Mouse (Mus musculus) spleen, adult 18-20 months (tissue): Measurements from ENCODE around the gene Sh3gl2.

Source experiments
- DNase-seq, 2 experiments: peaks; one replicate each; pipeline ENCODE4 v3.0.0; 2022; ENCODE audit warnings: mixed read lengths in 2 of 2

Gene Sh3gl2

DNA sequence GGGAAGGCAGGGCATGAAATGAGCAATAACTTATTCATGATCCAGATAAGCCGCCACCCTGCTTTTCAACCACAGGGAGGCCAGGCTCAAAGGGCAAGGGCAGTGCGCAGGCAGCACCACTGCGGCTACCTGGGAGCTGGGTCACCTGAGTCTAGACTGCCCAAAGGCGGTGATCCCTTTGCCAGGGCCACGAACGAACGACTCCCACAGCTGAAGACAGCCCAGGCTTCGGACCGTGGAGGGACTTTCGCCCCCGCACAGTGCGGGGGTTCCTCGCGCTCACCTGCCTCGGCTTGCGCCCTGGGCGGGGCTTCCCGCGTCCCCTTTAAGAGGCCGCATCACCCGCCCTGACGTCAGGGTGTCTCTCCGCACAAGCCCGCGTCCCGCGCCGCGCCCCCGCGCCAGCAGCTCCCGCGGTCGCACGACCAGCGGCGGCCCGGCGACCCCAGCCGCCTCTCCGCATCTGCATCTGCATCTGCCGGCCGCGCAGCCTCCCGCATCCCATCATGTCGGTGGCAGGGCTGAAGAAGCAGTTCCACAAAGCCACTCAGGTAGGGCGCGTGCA lies at the start of gene Sh3gl2:
TSS of gene Sh3gl2 (plus strand) at position 56 of the 565 bp plus-strand sequence.
- no peak for DNase-seq

- DNase-seq = no peak
These were observed 43.8 kb upstream of the Sh3gl2 start for GRCm38 (mm10) chr4:85161156-85161555.

GRCm38 (mm10) chr4:85162468-85163312 lies 42.2 kb upstream of the Sh3gl2 start:
- no peak for DNase-seq

DNA sequence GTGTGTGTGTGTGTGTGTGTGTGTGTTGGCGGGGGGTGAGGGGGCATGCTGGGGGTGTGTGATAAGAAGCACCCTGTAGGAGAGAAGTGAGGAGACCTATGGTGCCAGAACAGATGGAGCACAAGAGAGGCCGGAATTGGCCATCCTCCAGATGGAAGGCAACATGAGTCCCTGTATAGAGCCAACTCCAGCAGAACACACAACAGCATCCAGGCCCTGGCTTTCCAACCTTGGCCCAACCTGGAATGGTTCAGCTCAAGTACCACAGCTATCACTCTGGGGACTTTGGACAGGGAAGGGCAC lies 41.7 kb upstream of the Sh3gl2 start:
- no peak for DNase-seq

- DNase-seq = no peak
These were observed 36.9 kb upstream of the Sh3gl2 start for GRCm38 (mm10) chr4:85168001-85168400.

DNA sequence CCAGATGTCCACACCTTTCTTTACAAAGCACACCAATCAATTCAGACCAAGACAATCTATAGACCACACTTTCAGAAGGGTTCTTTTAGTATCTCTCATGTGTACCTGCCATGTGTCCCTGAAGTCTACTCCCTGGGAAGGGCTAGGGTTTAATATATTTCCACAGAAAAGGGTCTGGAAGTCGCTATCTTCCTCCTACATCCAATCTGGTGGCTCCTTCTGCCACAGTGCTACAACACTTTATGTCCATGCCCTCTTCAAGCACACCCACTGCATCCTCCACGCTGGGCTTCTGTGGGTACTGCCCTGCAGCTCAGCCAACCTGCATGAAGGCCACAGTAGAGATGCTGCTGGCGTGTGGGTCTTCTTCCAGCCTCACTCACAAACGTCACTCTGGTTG lies 29.5 kb upstream of the Sh3gl2 start:
- DNase-seq = no peak

- no peak for DNase-seq
These were observed 26.4 kb upstream of the Sh3gl2 start for GRCm38 (mm10) chr4:85178394-85179051.

GRCm38 (mm10) chr4:85186011-85186410 lies 18.9 kb upstream of the Sh3gl2 start:
- DNase-seq = no peak

DNA sequence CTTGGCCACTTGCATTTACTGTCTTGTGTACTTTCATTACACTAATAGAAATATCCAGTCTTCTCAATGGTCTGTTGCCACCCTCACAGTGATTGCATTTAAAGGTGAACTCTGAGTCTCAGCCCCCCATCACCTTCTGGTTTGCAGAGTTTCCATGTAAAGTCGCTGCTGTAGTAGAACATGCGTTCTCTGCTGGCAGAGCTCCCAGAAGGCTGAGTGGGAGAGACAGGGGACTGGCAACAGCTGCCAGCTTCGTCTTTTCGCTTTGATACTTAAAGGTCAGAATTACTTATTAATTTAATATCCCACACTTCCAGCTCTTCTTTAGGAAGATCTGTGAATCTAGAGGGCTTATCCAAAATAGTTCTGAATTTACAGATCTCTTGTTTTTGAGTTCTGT lies 8.7 kb upstream of the Sh3gl2 start:
- DNase-seq = no peak

GRCm38 (mm10) chr4:85198431-85198830 lies 6.5 kb upstream of the Sh3gl2 start:
- no peak for DNase-seq

DNA sequence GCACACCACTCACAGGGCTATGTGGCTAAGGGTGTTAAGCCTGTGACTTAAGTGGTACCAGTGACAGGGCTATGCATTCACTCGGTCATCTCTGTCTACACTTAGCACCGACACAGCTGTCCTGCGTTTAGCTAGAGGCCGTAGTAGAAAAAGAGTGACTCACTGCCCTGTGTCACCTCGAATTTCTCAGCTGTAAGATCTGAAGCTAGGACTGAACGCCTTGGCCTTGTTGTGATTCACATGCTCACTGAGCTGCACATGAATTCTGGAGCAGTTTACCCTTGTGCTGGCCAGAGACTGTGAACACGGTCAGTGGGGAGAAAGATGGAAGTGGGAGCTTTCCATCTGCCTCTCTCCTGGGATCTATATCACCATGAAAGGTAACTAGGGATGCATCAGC lies 2.3 kb upstream of the Sh3gl2 start:
- DNase-seq = no peak

GRCm38 (mm10) chr4:85205636-85206211 lies 798 bp downstream of the Sh3gl2 start:
- DNase-seq = no peak

GRCm38 (mm10) chr4:85206675-85207400 lies 1.9 kb downstream of the Sh3gl2 start:
- DNase-seq = no peak

GRCm38 (mm10) chr4:85207515-85207914 lies 2.6 kb downstream of the Sh3gl2 start:
- DNase-seq = no peak

DNA sequence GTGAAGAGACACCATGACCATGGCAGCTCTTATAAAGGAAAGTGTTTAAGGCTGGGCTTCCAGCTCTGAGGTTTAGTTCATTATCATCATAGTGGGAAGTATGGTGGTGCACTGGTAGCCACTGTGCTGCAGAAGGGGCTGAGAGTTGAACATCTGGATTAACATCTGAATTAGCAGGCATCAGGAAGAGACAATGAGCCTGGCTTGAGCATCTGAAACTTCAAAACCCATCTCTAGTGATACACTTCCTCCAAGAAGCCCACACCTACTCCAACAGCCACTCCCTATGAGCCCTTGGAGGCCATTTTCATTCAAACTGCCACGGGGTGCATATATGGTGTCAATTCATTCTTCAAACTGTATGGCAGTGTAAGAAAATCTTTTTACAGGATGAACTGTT lies 3.6 kb downstream of the Sh3gl2 start:
- no peak for DNase-seq

DNA sequence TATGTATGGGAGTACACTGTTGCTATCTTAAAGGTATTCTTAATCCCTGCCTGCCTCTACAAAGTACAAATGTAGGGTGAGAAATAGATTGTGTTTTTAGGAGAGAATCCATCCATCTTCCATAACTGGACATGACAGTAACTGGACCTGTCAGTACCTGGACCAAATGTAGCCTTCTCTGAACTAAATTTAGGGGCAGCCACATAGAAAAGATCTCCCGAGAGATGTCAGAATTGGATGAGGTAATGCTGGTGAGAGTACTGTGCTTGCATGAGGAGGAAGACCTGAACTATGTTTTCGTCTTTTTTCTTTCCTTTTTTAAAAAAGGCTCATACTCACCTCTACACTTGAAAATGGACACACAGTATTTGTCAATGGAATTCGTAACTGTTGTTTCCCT lies 6.0 kb downstream of the Sh3gl2 start:
- no peak for DNase-seq

DNA sequence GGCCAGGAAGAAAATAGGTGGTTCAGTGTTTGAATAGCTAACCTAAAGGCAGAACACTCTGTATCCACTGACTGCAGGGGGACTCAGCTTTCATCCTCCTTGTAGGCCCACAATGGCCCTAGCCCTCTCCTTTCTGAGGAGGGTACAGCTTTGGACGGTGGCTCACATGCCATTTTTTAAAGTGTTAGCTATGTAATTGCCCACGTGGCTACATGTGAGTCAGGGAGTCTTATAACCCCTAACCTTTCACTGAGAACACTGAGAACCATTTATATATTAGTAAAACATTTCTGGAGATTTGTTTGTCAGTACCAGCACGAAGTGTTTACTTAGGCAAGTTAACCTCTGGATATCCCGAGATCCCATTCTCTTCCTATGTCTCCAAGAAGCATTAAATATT lies 12.1 kb downstream of the Sh3gl2 start:
- no peak for DNase-seq

GRCm38 (mm10) chr4:85222716-85223115 lies 17.8 kb downstream of the Sh3gl2 start:
- DNase-seq = no peak

GRCm38 (mm10) chr4:85226731-85227130 lies 21.8 kb downstream of the Sh3gl2 start:
- no peak for DNase-seq

- DNase-seq = no peak
These were observed 23.0 kb downstream of the Sh3gl2 start for GRCm38 (mm10) chr4:85227664-85228588.

DNA sequence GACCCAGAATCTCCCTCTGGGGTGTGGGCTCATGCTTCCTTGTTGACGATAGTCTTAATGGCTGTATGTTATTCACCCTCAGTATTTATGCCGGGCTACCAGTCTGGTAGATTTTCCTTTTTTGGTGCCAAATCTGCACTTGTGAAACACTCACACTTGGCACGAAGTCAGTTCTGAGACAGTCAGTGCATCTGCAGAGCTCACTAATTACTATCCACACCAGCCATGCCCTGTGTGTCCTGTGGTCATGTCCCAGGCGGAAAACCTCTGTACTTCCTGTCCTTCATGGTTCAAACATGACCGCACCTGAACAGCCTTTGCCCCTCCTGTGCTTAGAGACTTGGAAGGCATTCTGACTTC lies 23.6 kb downstream of the Sh3gl2 start:
- DNase-seq = no peak
